Mouse (Mus musculus) neutrophil, adult 83 days (primary cell): Measurements from ENCODE around the gene Pmpca. TPM values are rescaled to one million over a fixed set of nuclear protein-coding genes. Genes with fewer than 3 reads are reported as not detected.

Experiments
- total RNA-seq, 2 experiments: library from RNA; stranded (reverse); gene quantifications; one replicate each; pipeline ENCODE4 v1.2.4; 2023

Gene Pmpca
- 10 to 100 TPM; 40.3 to 44.0 TPM for total RNA-seq

GRCm38 (mm10) chr2:26389154-26389690 is at the start of gene Pmpca, which contains the start of gene Entr1:
Gene Pmpca (plus strand): TSS chr2:26389339.
Gene Entr1 (minus strand): TSS chr2:26389316.

GRCm38 (mm10) chr2:26351358-26352290 is 37.5 kb upstream of the Pmpca start, which contains the start of gene Dnlz:
Gene Dnlz (minus strand): TSS chr2:26352110.

GRCm38 (mm10) chr2:26360772-26361171 is 28.4 kb upstream of the Pmpca start, which contains the start of gene Card9:
Gene Card9 (minus strand): TSS chr2:26360918.

GRCm38 (mm10) chr2:26380131-26380771 is 8.9 kb upstream of the Pmpca start, which contains the start of gene Snapc4:
Gene Snapc4 (minus strand): TSS chr2:26380653.

GRCm38 (mm10) chr2:26408515-26409356 is 19.6 kb downstream of the Pmpca start, which contains the start of gene Inpp5e:
Gene Inpp5e (minus strand): TSS chr2:26409203.

GRCm38 (mm10) chr2:26444946-26445665 is 56.0 kb downstream of the Pmpca start, which contains the start of gene Sec16a:
Gene Sec16a (minus strand): TSS chr2:26445216.

Other genes starting within 250 kb of the Pmpca start
- not detected for gene Lhx3, start 181.1 kb upstream of the Pmpca start, total RNA-seq
- 1 to 10 TPM; 3.9 to 4.6 TPM for gene Qsox2, start 151.8 kb upstream of the Pmpca start, total RNA-seq
- gene Ccdc187, start 94.8 kb upstream of the Pmpca start, total RNA-seq, result not detected
- gene Gpsm1, start 73.8 kb upstream of the Pmpca start, total RNA-seq, result 1 to 10 TPM; 6.7 to 8.5 TPM
- gene Dnlz, start 37.2 kb upstream of the Pmpca start, total RNA-seq, result 1 to 10 TPM; 4.7 to 5.2 TPM
- gene Card9, start 28.4 kb upstream of the Pmpca start, total RNA-seq, result 100 to 1,000 TPM; 168 to 182 TPM
- 10 to 100 TPM; 17.4 to 20.4 TPM for gene Snapc4, start 8.7 kb upstream of the Pmpca start, total RNA-seq
- gene Entr1, start within 50 bp of the Pmpca start, total RNA-seq, result 10 to 100 TPM; 91.3 to 98.5 TPM
- 10 to 100 TPM; 14.1 to 15.8 TPM for gene Inpp5e, start 19.9 kb downstream of the Pmpca start, total RNA-seq
- 10 to 100 TPM; 43.7 to 52.4 TPM for gene Sec16a, start 55.9 kb downstream of the Pmpca start, total RNA-seq
- gene Notch1, start 127.3 kb downstream of the Pmpca start, total RNA-seq, result 100 to 1,000 TPM; 178 to 203 TPM
- 1 to 10 TPM; 3.1 to 5.4 TPM for gene Egfl7, start 190.7 kb downstream of the Pmpca start, total RNA-seq
- 1 to 10 TPM in 1 of 2 experiments, not detected in 1; 1.3 TPM for gene Gm20532, start 197.3 kb downstream of the Pmpca start, total RNA-seq
- gene Agpat2, start 215.1 kb downstream of the Pmpca start, total RNA-seq, result 100 to 1,000 TPM; 115 to 116 TPM
- gene Fam69b, start 239.1 kb downstream of the Pmpca start, total RNA-seq, result 1 to 10 TPM; 3.0 to 3.2 TPM